Mouse (Mus musculus): ENCODE data around the gene Bad.

GRCm38 (mm10) chr19:6926559-6927255, 15.0 kb upstream of the Bad start:
- TF ChIP-seq FLI1 (IDR thresholded peaks at IDR 0.05; ENCODE audit: low read length) (no peak), GATA1 (IDR thresholded peaks at IDR 0.05; ENCODE audit: borderline replicate concordance, low read length) (no peak)
